Mouse (Mus musculus) liver, embryonic 16.5 days (tissue): ENCODE data around the gene Strn. TPM values are rescaled to one million over a fixed set of nuclear protein-coding genes. Genes with fewer than 3 reads are reported as not detected.

Experiments used
- ATAC-seq: fragments of 200-750 bp; cut with Nextera tagmentation; 2 replicates; pipeline ENCODE4 v1.8.0; 2017; ENCODE audit warnings: low read depth, mild to moderate bottlenecking, moderate number of reproducible peaks, moderate library complexity
- H3K27ac ChIP-seq: fragments of 300-500 bp; sonication (generic); 2 replicates; pipeline ENCODE4 v1.5.1; 2014; ENCODE audit warnings: mild to moderate bottlenecking, low read length
- H3K27me3 ChIP-seq: fragments of 300-500 bp; sonication (generic); 2 replicates; pipeline ENCODE4 v1.6.1; 2014; ENCODE audit warnings: low read depth, low read length, mixed read lengths; ENCODE audit not compliant: control insufficient read depth, insufficient read depth
- H3K36me3 ChIP-seq: fragments of 300-500 bp; sonication (generic); 2 replicates; pipeline ENCODE4 v1.6.1; 2014; ENCODE audit warnings: mild to moderate bottlenecking; ENCODE audit not compliant: control insufficient read depth, insufficient read depth
- H3K4me1 ChIP-seq: fragments of 300-500 bp; sonication (generic); 2 replicates; pipeline ENCODE4 v1.6.1; 2014; ENCODE audit warnings: low read depth, low read length, mixed read lengths; ENCODE audit not compliant: control insufficient read depth
- H3K4me2 ChIP-seq: fragments of 300-500 bp; sonication (generic); 2 replicates; pipeline ENCODE4 v1.6.1; 2014; ENCODE audit warnings: low read depth, low read length, mixed read lengths
- H3K4me3 ChIP-seq: fragments of 300-500 bp; sonication (generic); 2 replicates; pipeline ENCODE4 v1.5.1; 2014; ENCODE audit warnings: low read depth, mild to moderate bottlenecking, low read length
- H3K9ac ChIP-seq: fragments of 300-500 bp; sonication (generic); 2 replicates; pipeline ENCODE4 v1.6.1; 2014; ENCODE audit warnings: low read depth, low read length
- H3K9me3 ChIP-seq: fragments of 300-500 bp; sonication (generic); replicated peaks from 2 replicates; pipeline ENCODE4 v1.6.1; 2016; ENCODE audit warnings: low read length; ENCODE audit not compliant: control insufficient read depth
- WGBS: fragments of 180-500 bp; shearing (Covaris S2); extraction: QIAGEN DNeasy Blood & Tissue Kit; methylation state at CpG from one replicate; pipeline ENCODE4 v1.1.7; 2014; ENCODE audit not compliant: insufficient replicate concordance; 5-methylcytosine and 5-hydroxymethylcytosine counted together
- polyA plus RNA-seq: library from polyadenylated mRNA; unstranded; fragments of >200 nt; fragmentation: Nextera tagmentation; extraction: Ambion mirVana; gene quantifications from 2 replicates; pipeline ENCODE4 v1.2.1, GENCODE M21; 2015

Strn gene
- polyA plus RNA-seq, 1 experiment from 2014 or later, result 2.6 TPM

- Histone ChIP-seq H3K36me3 (no peaks in the 10 kb centered on the region), H3K4me1 (peaks cover 13% of the 10 kb centered on the region), H3K4me2 (no peak overlapping the region), H3K27me3 (no peaks in the 10 kb centered on the region), H3K27ac (no peak overlapping the region), H3K9me3 (no peaks in the 10 kb centered on the region), H3K9ac (no peak overlapping the region), H3K4me3 (no peak overlapping the region)
- ATAC-seq, result no peak
- WGBS, result 81% methylated on average over 14 of the region's 14 CpGs
These were observed 10.1 kb downstream of the Strn start for GRCm38 (mm10) chr17:78726746-78727449.

- peak; percentile 97 for ATAC-seq
- Histone ChIP-seq H3K36me3 (no peaks in the 10 kb centered on the region), H3K27ac (peak overlapping the region; percentile 64), H3K27me3 (no peaks in the 10 kb centered on the region), H3K9ac (no peak overlapping the region), H3K4me2 (0 out of 2 replicates have a peak overlapping the region, but pooled peaks have one; percentile 11), H3K4me1 (peaks cover 13% of the 10 kb centered on the region), H3K4me3 (no peak overlapping the region), H3K9me3 (no peaks in the 10 kb centered on the region)
- WGBS, result 35% methylated on average over 6 of the region's 6 CpGs
These were observed 12.4 kb downstream of the Strn start for GRCm38 (mm10) chr17:78724461-78725055.

- H3K4me2 ChIP-seq, result no peak overlapping the region
- H3K4me3 ChIP-seq, result no peak overlapping the region
- no peak overlapping the region for H3K9ac ChIP-seq
- no peak overlapping the region for H3K27ac ChIP-seq
- no peak for ATAC-seq
- H3K9me3 ChIP-seq, result no peaks in the 10 kb centered on the region
- peaks cover 7% of the 10 kb centered on the region for H3K36me3 ChIP-seq
- 85% methylated on average over 7 of the region's 7 CpGs for WGBS
- peaks cover 13% of the 10 kb centered on the region for H3K4me1 ChIP-seq
- H3K27me3 ChIP-seq, result no peaks in the 10 kb centered on the region
These were observed 15.3 kb downstream of the Strn start for GRCm38 (mm10) chr17:78721690-78722089.

GRCm38 (mm10) chr17:78719086-78719485, 17.9 kb downstream of the Strn start:
- H3K9me3 ChIP-seq, result no peaks in the 10 kb centered on the region
- ATAC-seq, result no peak
- H3K4me3 ChIP-seq, result no peak overlapping the region
- 83% methylated on average over 13 of the region's 13 CpGs for WGBS
- H3K4me2 ChIP-seq, result no peak overlapping the region
- H3K27me3 ChIP-seq, result no peaks in the 10 kb centered on the region
- H3K9ac ChIP-seq, result no peak overlapping the region
- H3K4me1 ChIP-seq, result peaks cover 3% of the 10 kb centered on the region; the same call in 1 of the 2 replicates
- no peak overlapping the region for H3K27ac ChIP-seq
- H3K36me3 ChIP-seq, result peaks cover 7% of the 10 kb centered on the region

GRCm38 (mm10) chr17:78710258-78710657, 26.7 kb downstream of the Strn start:
- Histone ChIP-seq H3K9me3 (no peaks in the 10 kb centered on the region), H3K4me3 (no peak overlapping the region), H3K27ac (no peak overlapping the region), H3K27me3 (no peaks in the 10 kb centered on the region), H3K4me2 (no peak overlapping the region), H3K9ac (no peak overlapping the region), H3K36me3 (no peaks in the 10 kb centered on the region; the same call in 1 of the 2 replicates), H3K4me1 (no peaks in the 10 kb centered on the region)
- ATAC-seq, result no peak
- WGBS, result 55% methylated on average over 2 of the region's 2 CpGs

- Histone ChIP-seq H3K4me2 (no peak overlapping the region), H3K9me3 (no peaks in the 10 kb centered on the region), H3K9ac (no peak overlapping the region), H3K27ac (no peak overlapping the region), H3K4me3 (no peak overlapping the region), H3K27me3 (no peaks in the 10 kb centered on the region), H3K4me1 (no peaks in the 10 kb centered on the region), H3K36me3 (no peaks in the 10 kb centered on the region; the same call in 1 of the 2 replicates)
- 42% methylated on average over 7 of the region's 7 CpGs for WGBS
- ATAC-seq, result no peak
These were observed 28.6 kb downstream of the Strn start for GRCm38 (mm10) chr17:78708422-78708821.

GRCm38 (mm10) chr17:78702988-78703387, 34.0 kb downstream of the Strn start:
- Histone ChIP-seq H3K27me3 (no peaks in the 10 kb centered on the region), H3K36me3 (no peaks in the 10 kb centered on the region; the same call in 1 of the 2 replicates), H3K4me3 (no peak overlapping the region), H3K27ac (no peak overlapping the region), H3K4me1 (no peaks in the 10 kb centered on the region; the same call in 1 of the 2 replicates), H3K9ac (no peak overlapping the region), H3K9me3 (no peaks in the 10 kb centered on the region), H3K4me2 (no peak overlapping the region)
- no peak for ATAC-seq
- 68% methylated on average over 7 of the region's 7 CpGs for WGBS

GRCm38 (mm10) chr17:78698965-78699364, 38.0 kb downstream of the Strn start:
- no peak overlapping the region for H3K4me2 ChIP-seq
- no peaks in the 10 kb centered on the region for H3K36me3 ChIP-seq
- no peak overlapping the region for H3K9ac ChIP-seq
- H3K27me3 ChIP-seq, result no peaks in the 10 kb centered on the region
- H3K4me3 ChIP-seq, result no peak overlapping the region
- H3K4me1 ChIP-seq, result no peaks in the 10 kb centered on the region; the same call in 1 of the 2 replicates
- 63% methylated on average over 1 of the region's 1 CpGs for WGBS
- no peak overlapping the region for H3K27ac ChIP-seq
- no peaks in the 10 kb centered on the region for H3K9me3 ChIP-seq
- peak; percentile 78 for ATAC-seq

- Histone ChIP-seq H3K9ac (no peak overlapping the region), H3K9me3 (no peaks in the 10 kb centered on the region), H3K36me3 (no peaks in the 10 kb centered on the region), H3K4me1 (no peaks in the 10 kb centered on the region; the same call in 1 of the 2 replicates), H3K27me3 (no peaks in the 10 kb centered on the region), H3K4me2 (no peak overlapping the region), H3K4me3 (no peak overlapping the region), H3K27ac (no peak overlapping the region)
- peak; percentile 27; the same call in 1 of the 2 replicates for ATAC-seq
- WGBS, result 75% methylated on average over 4 of the region's 4 CpGs
These were observed 39.5 kb downstream of the Strn start for GRCm38 (mm10) chr17:78697462-78697861.
